In the genomic region with DNA sequence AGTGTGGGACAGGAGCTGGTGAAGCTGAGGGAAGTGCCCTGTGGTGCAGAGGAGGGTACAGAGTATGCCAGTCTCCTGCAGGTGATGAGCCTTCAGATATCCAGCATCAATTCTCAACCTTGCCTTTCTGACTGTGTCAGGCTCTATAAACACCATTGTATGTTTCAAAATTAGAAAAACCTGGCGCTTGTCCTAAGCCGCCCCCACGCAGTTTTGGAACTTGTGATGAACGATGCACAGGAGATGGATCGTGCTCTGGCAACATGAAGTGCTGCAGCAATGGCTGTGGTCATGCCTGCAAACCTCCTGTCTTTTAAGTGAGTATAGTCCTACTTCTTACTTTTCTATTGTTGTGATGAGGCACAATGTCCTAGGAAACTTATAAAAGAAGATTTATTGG, we compare ENCODE assay signal across 36 mouse cellular contexts. TPM values are rescaled to one million over a fixed set of nuclear protein-coding genes. Genes with fewer than 3 reads are reported as not detected.
A peak's percentile ranks its signal among the peaks of the same experiment; 100 is the strongest.
DNase-seq lines count a peak whose midpoint lies in the region.
"Had no signal": no experiment of that assay in that cellular context is flagged by ENCODE, and none has a peak within 500 bp of the region (broad histone marks: within the 10 kb centered on the region; RNA-seq: fewer than 3 reads in every experiment).

No protein-coding gene starts in this region.

- peak; percentile 68 for DNase-seq in heart, adult 11 months
- no peak for DNase-seq in heart, postnatal 25 days (ENCODE audit: low spot score)
- peak; percentile 15 for DNase-seq in right cerebral cortex, adult 18-20 months
- no peak for DNase-seq in right cerebral cortex, postnatal 36 days (ENCODE audit: low spot score in 2 of 2)
- peak; percentile 10 to 32 for DNase-seq in frontal cortex, postnatal 36 days (ENCODE audit: low spot score in 2 of 2)
- DNase-seq in telencephalon, adult 2 months (ENCODE audit: low read depth, low spot score), result peak; percentile 18
- DNase-seq in limb, embryonic 10.5 days (ENCODE audit: low spot score), result no peak
- DNase-seq: adrenal gland, postnatal 10 days; cerebellum, adult 11 months; cerebellum, adult 9-10 months; cerebellum, postnatal 36 days; gastrocnemius, postnatal 10 days; heart, postnatal 14 days; kidney, adult 2 months; kidney, postnatal 36 days; lung, adult 2 months; lung, postnatal 10 days; spleen, adult 18-20 months; thymus, adult 2 months; thymus, postnatal 36 days had no signal

- H3K27ac ChIP-seq in limb, embryonic 10.5 days, result no peak overlapping the region
- H3K27ac ChIP-seq: forebrain, embryonic 13.5 days; left cerebral cortex, adult 2 months; limb, embryonic 15.5 days; liver, embryonic 14.5 days; midbrain, embryonic 15.5 days; neural tube, embryonic 15.5 days had no signal

- intact Hi-C loops in heart, postnatal 25 days (cut with DNase I), result no loop called here

- no peaks in the 10 kb centered on the region for H3K9me3 ChIP-seq in limb, embryonic 10.5 days (replicated peaks)
- H3K9me3 ChIP-seq: forebrain, embryonic 13.5 days; G1E; limb, embryonic 15.5 days; midbrain, embryonic 15.5 days; neural tube, embryonic 15.5 days had no signal

- H3K4me3 ChIP-seq in limb, embryonic 10.5 days, result no peak overlapping the region
- H3K4me3 ChIP-seq: forebrain, embryonic 13.5 days; left cerebral cortex, adult 2 months; limb, embryonic 15.5 days; midbrain, embryonic 15.5 days; neural tube, embryonic 15.5 days had no signal

- H3K27me3 ChIP-seq in limb, embryonic 10.5 days (ENCODE audit: low read depth, poor library complexity, severe bottlenecking), result no peaks in the 10 kb centered on the region
- H3K27me3 ChIP-seq: forebrain, embryonic 13.5 days; limb, embryonic 15.5 days; midbrain, embryonic 15.5 days; neural tube, embryonic 15.5 days; Patski had no signal

- no peaks in the 10 kb centered on the region for H3K4me1 ChIP-seq in limb, embryonic 10.5 days
- H3K4me1 ChIP-seq: forebrain, embryonic 13.5 days; limb, embryonic 15.5 days; midbrain, embryonic 15.5 days; neural tube, embryonic 15.5 days had no signal

- no peaks in the 10 kb centered on the region for H3K36me3 ChIP-seq in limb, embryonic 10.5 days
- H3K36me3 ChIP-seq: G1E; limb, embryonic 15.5 days; midbrain, embryonic 15.5 days; neural tube, embryonic 15.5 days had no signal

- WGBS in limb, embryonic 10.5 days, result 92% methylated on average over 5 of the region's 5 CpGs

RNA-seq across cellular contexts. Expression of a gene that starts 0.9 kb away (rescaled TPM):
- total RNA-seq in heart, postnatal 25 days (2021), result not detected
- polyA plus RNA-seq in limb, embryonic 10.5 days (2016; fragmentation: Nextera tagmentation; extraction: Ambion mirVana), result not detected in 2 replicates
- total RNA-seq: adrenal gland, postnatal 10 days; G1E; gastrocnemius, postnatal 10 days; heart, postnatal 14 days had no signal
- polyA plus RNA-seq: embryonic facial prominence, embryonic 11.5 days; forebrain, embryonic 13.5 days; G1E; hindbrain, embryonic 11.5 days; hindbrain, embryonic 16.5 days; intestine, embryonic 14.5 days; kidney, adult 2 months; kidney, embryonic 16.5 days; liver, embryonic 14.5 days; lung, adult 2 months; midbrain, embryonic 15.5 days; neural tube, embryonic 15.5 days; Patski; stomach, embryonic 16.5 days had no signal

RNA-seq across cellular contexts. Expression of a gene that starts 5.9 kb away (rescaled TPM):
- 1 to 10 TPM; 2.0 to 2.5 TPM for total RNA-seq in heart, postnatal 25 days (2021)
- 0.30 TPM in 1 of 2 replicates, not detected in the other for polyA plus RNA-seq in limb, embryonic 10.5 days (2016; fragmentation: Nextera tagmentation; extraction: Ambion mirVana)
- total RNA-seq: G1E; left cerebral cortex, adult 2 months; left cerebral cortex, postnatal 36 days had no signal
- polyA plus RNA-seq: forebrain, embryonic 13.5 days; G1E; Patski had no signal

RNA-seq across cellular contexts. Expression of a gene that starts 37.1 kb away (rescaled TPM):
- not detected for total RNA-seq in heart, postnatal 25 days (2021)
- not detected in 2 replicates for polyA plus RNA-seq in limb, embryonic 10.5 days (2016; fragmentation: Nextera tagmentation; extraction: Ambion mirVana)
- total RNA-seq: G1E; gastrocnemius, postnatal 10 days; left cerebral cortex, adult 2 months; left cerebral cortex, postnatal 36 days had no signal
- polyA plus RNA-seq: embryonic facial prominence, embryonic 11.5 days; forebrain, embryonic 13.5 days; G1E; heart, embryonic 14.5 days; hindbrain, embryonic 11.5 days; hindbrain, embryonic 16.5 days; midbrain, embryonic 15.5 days; Patski had no signal

RNA-seq across cellular contexts. Expression of a gene that starts 43.8 kb away (rescaled TPM):
- 1 to 10 TPM; 5.3 to 5.9 TPM for total RNA-seq in heart, postnatal 25 days (2021)
- 22.8 and 30.4 TPM in 2 replicates for polyA plus RNA-seq in limb, embryonic 10.5 days (2016; fragmentation: Nextera tagmentation; extraction: Ambion mirVana)

RNA-seq across cellular contexts. Expression of a gene that starts 47.3 kb away (rescaled TPM):
- not detected for total RNA-seq in heart, postnatal 25 days (2021)
- 0.23 TPM in 1 of 2 replicates, not detected in the other for polyA plus RNA-seq in limb, embryonic 10.5 days (2016; fragmentation: Nextera tagmentation; extraction: Ambion mirVana)
- total RNA-seq: adrenal gland, postnatal 10 days; gastrocnemius, postnatal 10 days; heart, postnatal 14 days; left cerebral cortex, adult 2 months; left cerebral cortex, postnatal 36 days had no signal
- polyA plus RNA-seq: embryonic facial prominence, embryonic 11.5 days; G1E; midbrain, embryonic 15.5 days; Patski had no signal

Comparison
In these comparisons a context has a peak if more than half of its experiments do, and no peak if none do; other contexts are left out.
1. DNase-seq: peak in heart, adult 11 months (single experiment), right cerebral cortex, adult 18-20 months (single experiment), frontal cortex, postnatal 36 days (2 of 2) and telencephalon, adult 2 months (single experiment); none in heart, postnatal 25 days (single experiment), right cerebral cortex, postnatal 36 days (0 of 2) and limb, embryonic 10.5 days (single experiment).